Mouse (Mus musculus): ENCODE data around the gene Gpc6. TPM values are rescaled to one million over a fixed set of nuclear protein-coding genes. Genes with fewer than 3 reads are reported as not detected.

Gpc6 gene
- polyA plus RNA-seq, 1 experiment from 2014 or later = 19.3 TPM

GRCm38 (mm10) chr14:117562146-117562545 lies 637.0 kb downstream of the Gpc6 start:
- WGBS = 81% methylated on average over 4 of the region's 4 CpGs
- no peak overlapping the region for H3K4me2 ChIP-seq (ENCODE audit: low read length)
- no peaks in the 10 kb centered on the region for H3K27me3 ChIP-seq (replicated peaks; ENCODE audit: control insufficient read depth, insufficient read depth, low read length)
- no peak for ATAC-seq
- H3K4me3 ChIP-seq (ENCODE audit: low read length) = no peak overlapping the region
- H3K36me3 ChIP-seq (ENCODE audit: control insufficient read depth, insufficient read depth, low read length) = no peaks in the 10 kb centered on the region
- no peak overlapping the region for H3K9ac ChIP-seq (ENCODE audit: low read depth, low read length)
- no peaks in the 10 kb centered on the region for H3K4me1 ChIP-seq (ENCODE audit: control insufficient read depth, insufficient read depth, low read depth, low read length)
- no peaks in the 10 kb centered on the region for H3K9me3 ChIP-seq (ENCODE audit: control insufficient read depth, low read length)
- H3K27ac ChIP-seq (ENCODE audit: low read depth, low read length) = no peak overlapping the region

GRCm38 (mm10) chr14:117569278-117569677 lies 644.2 kb downstream of the Gpc6 start:
- Histone ChIP-seq H3K27me3 (replicated peaks; ENCODE audit: control insufficient read depth, insufficient read depth, low read length) (no peaks in the 10 kb centered on the region), H3K9me3 (ENCODE audit: control insufficient read depth, low read length) (no peaks in the 10 kb centered on the region), H3K27ac (ENCODE audit: low read depth, low read length) (no peak overlapping the region), H3K9ac (ENCODE audit: low read depth, low read length) (no peak overlapping the region), H3K4me3 (ENCODE audit: low read length) (no peak overlapping the region), H3K36me3 (ENCODE audit: control insufficient read depth, insufficient read depth, low read length) (no peaks in the 10 kb centered on the region), H3K4me1 (ENCODE audit: control insufficient read depth, insufficient read depth, low read depth, low read length) (no peaks in the 10 kb centered on the region), H3K4me2 (ENCODE audit: low read length) (no peak overlapping the region)
- WGBS = 78% methylated on average over 4 of the region's 4 CpGs
- ATAC-seq = no peak

GRCm38 (mm10) chr14:117572213-117572612 lies 647.1 kb downstream of the Gpc6 start:
- 69% methylated on average over 8 of the region's 8 CpGs for WGBS
- Histone ChIP-seq H3K27me3 (replicated peaks; ENCODE audit: control insufficient read depth, insufficient read depth, low read length) (no peaks in the 10 kb centered on the region), H3K9ac (ENCODE audit: low read depth, low read length) (no peak overlapping the region), H3K4me1 (ENCODE audit: control insufficient read depth, insufficient read depth, low read depth, low read length) (no peaks in the 10 kb centered on the region), H3K36me3 (ENCODE audit: control insufficient read depth, insufficient read depth, low read length) (no peaks in the 10 kb centered on the region), H3K4me2 (ENCODE audit: low read length) (no peak overlapping the region), H3K27ac (ENCODE audit: low read depth, low read length) (no peak overlapping the region), H3K4me3 (ENCODE audit: low read length) (no peak overlapping the region), H3K9me3 (ENCODE audit: control insufficient read depth, low read length) (no peaks in the 10 kb centered on the region)
- no peak for ATAC-seq

GRCm38 (mm10) chr14:117574216-117574615 lies 649.1 kb downstream of the Gpc6 start:
- WGBS = 79% methylated on average over 6 of the region's 6 CpGs
- ATAC-seq = no peak

GRCm38 (mm10) chr14:117581740-117582139 lies 656.6 kb downstream of the Gpc6 start:
- ATAC-seq = no peak
- Histone ChIP-seq H3K27me3 (replicated peaks; ENCODE audit: control insufficient read depth, insufficient read depth, low read length) (no peaks in the 10 kb centered on the region), H3K4me3 (ENCODE audit: low read length) (no peak overlapping the region), H3K9ac (ENCODE audit: low read depth, low read length) (no peak overlapping the region), H3K27ac (ENCODE audit: low read depth, low read length) (no peak overlapping the region), H3K4me1 (ENCODE audit: control insufficient read depth, insufficient read depth, low read depth, low read length) (no peaks in the 10 kb centered on the region), H3K36me3 (ENCODE audit: control insufficient read depth, insufficient read depth, low read length) (no peaks in the 10 kb centered on the region), H3K4me2 (ENCODE audit: low read length) (no peak overlapping the region), H3K9me3 (ENCODE audit: control insufficient read depth, low read length) (no peaks in the 10 kb centered on the region)
- WGBS = 92% methylated on average over 6 of the region's 6 CpGs

More at GRCm38 (mm10) chr14:117574216-117574615, 649.1 kb downstream of the Gpc6 start:
- Histone ChIP-seq H3K36me3 (ENCODE audit: control insufficient read depth, insufficient read depth, low read length) (no peaks in the 10 kb centered on the region), H3K27ac (ENCODE audit: low read depth, low read length) (no peak overlapping the region), H3K4me2 (ENCODE audit: low read length) (no peak overlapping the region), H3K9ac (ENCODE audit: low read depth, low read length) (no peak overlapping the region), H3K4me3 (ENCODE audit: low read length) (no peak overlapping the region), H3K9me3 (ENCODE audit: control insufficient read depth, low read length) (no peaks in the 10 kb centered on the region), H3K4me1 (ENCODE audit: control insufficient read depth, insufficient read depth, low read depth, low read length) (no peaks in the 10 kb centered on the region), H3K27me3 (replicated peaks; ENCODE audit: control insufficient read depth, insufficient read depth, low read length) (no peaks in the 10 kb centered on the region)

GRCm38 (mm10) chr14:117599758-117600157 lies 674.6 kb downstream of the Gpc6 start:
- no peaks in the 10 kb centered on the region for H3K27me3 ChIP-seq (replicated peaks; ENCODE audit: control insufficient read depth, insufficient read depth, low read length)
- no peak overlapping the region for H3K9ac ChIP-seq (ENCODE audit: low read depth, low read length)
- H3K4me2 ChIP-seq (ENCODE audit: low read length) = no peak overlapping the region
- 59% methylated on average over 5 of the region's 5 CpGs for WGBS
- no peak for ATAC-seq
- H3K27ac ChIP-seq (ENCODE audit: low read depth, low read length) = no peak overlapping the region
- H3K9me3 ChIP-seq (ENCODE audit: control insufficient read depth, low read length) = no peaks in the 10 kb centered on the region
- H3K4me1 ChIP-seq (ENCODE audit: control insufficient read depth, insufficient read depth, low read depth, low read length) = no peaks in the 10 kb centered on the region
- H3K36me3 ChIP-seq (ENCODE audit: control insufficient read depth, insufficient read depth, low read length) = no peaks in the 10 kb centered on the region
- no peak overlapping the region for H3K4me3 ChIP-seq (ENCODE audit: low read length)

GRCm38 (mm10) chr14:117603837-117604236 lies 678.7 kb downstream of the Gpc6 start:
- Histone ChIP-seq H3K4me1 (ENCODE audit: control insufficient read depth, insufficient read depth, low read depth, low read length) (no peaks in the 10 kb centered on the region), H3K27ac (ENCODE audit: low read depth, low read length) (no peak overlapping the region), H3K4me2 (ENCODE audit: low read length) (no peak overlapping the region), H3K9ac (ENCODE audit: low read depth, low read length) (no peak overlapping the region), H3K36me3 (ENCODE audit: control insufficient read depth, insufficient read depth, low read length) (no peaks in the 10 kb centered on the region), H3K9me3 (ENCODE audit: control insufficient read depth, low read length) (no peaks in the 10 kb centered on the region), H3K27me3 (replicated peaks; ENCODE audit: control insufficient read depth, insufficient read depth, low read length) (no peaks in the 10 kb centered on the region), H3K4me3 (ENCODE audit: low read length) (no peak overlapping the region)
- no peak for ATAC-seq
- 68% methylated on average over 1 of the region's 1 CpGs for whole genome bisulfite sequencing

- H3K4me1 ChIP-seq (ENCODE audit: control insufficient read depth, insufficient read depth, low read depth, low read length) = no peaks in the 10 kb centered on the region
- WGBS = 73% methylated on average over 2 of the region's 2 CpGs
- no peak overlapping the region for H3K4me2 ChIP-seq (ENCODE audit: low read length)
- no peaks in the 10 kb centered on the region for H3K9me3 ChIP-seq (ENCODE audit: control insufficient read depth, low read length)
- no peak overlapping the region for H3K4me3 ChIP-seq (ENCODE audit: low read length)
- H3K27ac ChIP-seq (ENCODE audit: low read depth, low read length) = no peak overlapping the region
- no peak for ATAC-seq
- H3K9ac ChIP-seq (ENCODE audit: low read depth, low read length) = no peak overlapping the region
- no peaks in the 10 kb centered on the region for H3K27me3 ChIP-seq (replicated peaks; ENCODE audit: control insufficient read depth, insufficient read depth, low read length)
- H3K36me3 ChIP-seq (ENCODE audit: control insufficient read depth, insufficient read depth, low read length) = no peaks in the 10 kb centered on the region
Measured at GRCm38 (mm10) chr14:117605750-117606149, 680.6 kb downstream of the Gpc6 start.

- H3K27ac ChIP-seq (ENCODE audit: low read depth, low read length) = no peak overlapping the region
- ATAC-seq = no peak
- H3K4me2 ChIP-seq (ENCODE audit: low read length) = no peak overlapping the region
- H3K27me3 ChIP-seq (replicated peaks; ENCODE audit: control insufficient read depth, insufficient read depth, low read length) = no peaks in the 10 kb centered on the region
- H3K4me1 ChIP-seq (ENCODE audit: control insufficient read depth, insufficient read depth, low read depth, low read length) = no peaks in the 10 kb centered on the region
- WGBS = 49% methylated on average over 3 of the region's 3 CpGs
- H3K4me3 ChIP-seq (ENCODE audit: low read length) = no peak overlapping the region
- H3K9ac ChIP-seq (ENCODE audit: low read depth, low read length) = no peak overlapping the region
- H3K36me3 ChIP-seq (ENCODE audit: control insufficient read depth, insufficient read depth, low read length) = no peaks in the 10 kb centered on the region
- no peaks in the 10 kb centered on the region for H3K9me3 ChIP-seq (ENCODE audit: control insufficient read depth, low read length)
Measured at GRCm38 (mm10) chr14:117611113-117611512, 686.0 kb downstream of the Gpc6 start.

- Histone ChIP-seq H3K4me2 (ENCODE audit: low read length) (no peak overlapping the region), H3K27ac (ENCODE audit: low read depth, low read length) (no peak overlapping the region), H3K4me1 (ENCODE audit: control insufficient read depth, insufficient read depth, low read depth, low read length) (no peaks in the 10 kb centered on the region), H3K9ac (ENCODE audit: low read depth, low read length) (no peak overlapping the region), H3K4me3 (ENCODE audit: low read length) (no peak overlapping the region), H3K36me3 (ENCODE audit: control insufficient read depth, insufficient read depth, low read length) (no peaks in the 10 kb centered on the region), H3K27me3 (replicated peaks; ENCODE audit: control insufficient read depth, insufficient read depth, low read length) (no peaks in the 10 kb centered on the region), H3K9me3 (ENCODE audit: control insufficient read depth, low read length) (no peaks in the 10 kb centered on the region)
- no peak for ATAC-seq
- 78% methylated on average over 9 of the region's 9 CpGs for WGBS
Measured at GRCm38 (mm10) chr14:117625100-117625710, 700.1 kb downstream of the Gpc6 start.
